Mouse (Mus musculus): ENCODE measurements around the gene Arid1b.

GRCm38 (mm10) chr17:5025400-5025799, 31.3 kb downstream of the Arid1b start:
- TF ChIP-seq GATA1 (IDR thresholded peaks at IDR 0.05; ENCODE audit: low read length) (no peak), TAL1 (IDR thresholded peaks at IDR 0.05; ENCODE audit: low read length) (no peak)
